ENCODE assay signal across 21 mouse cellular contexts in genomic region chr4:97733392-97733791, GRCm38 (mm10). TPM values are rescaled to one million over a fixed set of nuclear protein-coding genes. Genes with fewer than 3 reads are reported as not detected.
DNase-seq lines count a peak whose midpoint lies in the region; ATAC-seq lines count a peak whose summit lies in the region.
"Had no signal": no experiment of that assay in that cellular context is flagged by ENCODE, and none has a peak within 500 bp of the region (broad histone marks: within the 10 kb centered on the region; RNA-seq: fewer than 3 reads in every experiment).

No protein-coding gene starts in this region.

- peak; percentile 42 for ATAC-seq in common myeloid progenitor, adult 5-6 weeks (replicated peaks; ENCODE audit: low read depth, poor library complexity, severe bottlenecking)
- peak; percentile 68 for ATAC-seq in megakaryocyte, adult 5-6 weeks (ENCODE audit: poor library complexity, severe bottlenecking)
- ATAC-seq: activated CD4-positive, CD25-positive, alpha-beta regulatory T cell, adult 4 months; forebrain, embryonic 14.5 days; forebrain, embryonic 16.5 days; Patski had no signal

- peak; percentile 29 for DNase-seq in 416B (ENCODE audit: low read depth)
- DNase-seq in kidney, postnatal 36 days, result no peak
- DNase-seq in right cerebral cortex, postnatal 4 days, result no peak
- DNase-seq in urinary bladder, adult 18-20 months (ENCODE audit: low spot score in 2 of 2), result no peak
- DNase-seq: adrenal gland, adult 8-10 months; adrenal gland, postnatal 14 days; adrenal gland, postnatal 36 days; cerebellum, adult 11-12 months; cerebellum, adult 2 months; cerebellum, adult 9-10 months; cerebellum, postnatal 10 days; cerebellum, postnatal 25 days; embryo, embryonic 11 days had no signal

RNA-seq across cellular contexts. Expression of gene Nfia, which starts 39.1 kb away (rescaled TPM):
- 9.4 and 23.0 TPM in 2 replicates for total RNA-seq in common myeloid progenitor, adult 5-6 weeks (2017)
- total RNA-seq in megakaryocyte, adult 5-6 weeks (2015), result 17.8 TPM in 2 replicates
- total RNA-seq in megakaryocyte, adult 5-6 weeks (2017), result 3.6 and 4.6 TPM in 2 replicates

RNA-seq across cellular contexts. Expression of gene E130114P18Rik, which starts 44.5 kb away (rescaled TPM):
- not detected in 2 replicates for total RNA-seq in common myeloid progenitor, adult 5-6 weeks (2017)
- not detected in 2 replicates for total RNA-seq in megakaryocyte, adult 5-6 weeks (2015)
- not detected in 2 replicates for total RNA-seq in megakaryocyte, adult 5-6 weeks (2017)
- total RNA-seq: adrenal gland, postnatal 14 days; adrenal gland, postnatal 36 days; ES-E14; MEL had no signal
